Mouse (Mus musculus) liver, embryonic 13.5 days (tissue): ENCODE measurements at regions not wholly inside any gene's neighbourhood (a gene's known extent, or its start where the extent isn't known, plus 50 kb on each side); places are given as distances from the start of the nearest gene placed in this dataset.

Experiments used
- ATAC-seq: fragments of 200-750 bp; cut with Nextera tagmentation; 2 replicates; pipeline ENCODE4 v1.8.0; 2017; ENCODE audit warnings: low read depth, mild to moderate bottlenecking, moderate number of reproducible peaks, moderate library complexity
- DNase-seq: peaks from one replicate; pipeline ENCODE4 v3.0.0; 2022
- H3K27ac ChIP-seq: fragments of 300-500 bp; sonication (generic); 2 replicates; pipeline ENCODE4 v1.5.1; 2015; ENCODE audit warnings: moderate library complexity, mild to moderate bottlenecking, inconsistent platforms
- H3K27me3 ChIP-seq: fragments of 300-500 bp; sonication (generic); 2 replicates; pipeline ENCODE4 v1.6.1; 2015; ENCODE audit warnings: mild to moderate bottlenecking, inconsistent platforms
- H3K36me3 ChIP-seq: fragments of 300-500 bp; sonication (generic); 2 replicates; pipeline ENCODE4 v1.6.1; 2015; ENCODE audit warnings: mild to moderate bottlenecking, inconsistent platforms
- H3K4me1 ChIP-seq: fragments of 300-500 bp; sonication (generic); replicated peaks from 2 replicates; pipeline ENCODE4 v1.6.1; 2015; ENCODE audit warnings: inconsistent platforms
- H3K4me2 ChIP-seq: fragments of 300-500 bp; sonication (generic); 2 replicates; pipeline ENCODE4 v1.6.1; 2015; ENCODE audit warnings: inconsistent platforms, mild to moderate bottlenecking, moderate library complexity
- H3K4me3 ChIP-seq: fragments of 300-500 bp; sonication (generic); replicated peaks from 2 replicates; pipeline ENCODE4 v1.5.1; 2015; ENCODE audit warnings: mild to moderate bottlenecking, inconsistent platforms
- H3K9ac ChIP-seq: fragments of 300-500 bp; sonication (generic); 2 replicates; pipeline ENCODE4 v1.6.1; 2015; ENCODE audit warnings: mild to moderate bottlenecking, inconsistent platforms
- H3K9me3 ChIP-seq: fragments of 300-500 bp; sonication (generic); replicated peaks from 2 replicates; pipeline ENCODE4 v1.6.1; 2016; ENCODE audit warnings: inconsistent platforms
- WGBS: fragments of 180-500 bp; shearing (Covaris S2); methylation state at CpG from one replicate; pipeline ENCODE4 v1.1.7; 2015; ENCODE audit not compliant: insufficient replicate concordance; 5-methylcytosine and 5-hydroxymethylcytosine counted together

GRCm38 (mm10) chr10:65244527-65244926 lies 1154.5 kb upstream of the Lrrtm3 start:
- Histone ChIP-seq H3K36me3 (no peaks in the 10 kb centered on the region), H3K9ac (no peak overlapping the region), H3K27me3 (no peaks in the 10 kb centered on the region), H3K4me1 (no peaks in the 10 kb centered on the region), H3K4me3 (no peak overlapping the region), H3K9me3 (no peaks in the 10 kb centered on the region), H3K27ac (no peak overlapping the region), H3K4me2 (no peak overlapping the region)
- DNase-seq (no peak), ATAC-seq (no peak)
- 55% methylated on average over 2 of the region's 2 CpGs for WGBS

GRCm38 (mm10) chr10:65224130-65224529 lies 1134.1 kb upstream of the Lrrtm3 start:
- no peak overlapping the region for H3K4me3 ChIP-seq
- no peaks in the 10 kb centered on the region for H3K27me3 ChIP-seq
- no peak for DNase-seq
- H3K4me1 ChIP-seq = no peaks in the 10 kb centered on the region
- WGBS = 45% methylated on average over 3 of the region's 3 CpGs
- ATAC-seq = no peak
- no peak overlapping the region for H3K9ac ChIP-seq
- H3K36me3 ChIP-seq = no peaks in the 10 kb centered on the region
- H3K27ac ChIP-seq = no peak overlapping the region
- H3K4me2 ChIP-seq = no peak overlapping the region
- no peaks in the 10 kb centered on the region for H3K9me3 ChIP-seq

- WGBS = 76% methylated on average over 3 of the region's 3 CpGs
- ATAC-seq = no peak
- H3K9me3 ChIP-seq = no peaks in the 10 kb centered on the region
These were observed 1131.1 kb upstream of the Lrrtm3 start for GRCm38 (mm10) chr10:65221181-65221580.

GRCm38 (mm10) chr10:65219251-65219650 lies 1129.2 kb upstream of the Lrrtm3 start:
- 67% methylated on average over 5 of the region's 5 CpGs for WGBS
- H3K36me3 ChIP-seq = no peaks in the 10 kb centered on the region
- DNase-seq = no peak

More at GRCm38 (mm10) chr10:65221181-65221580, 1131.1 kb upstream of the Lrrtm3 start:
- Histone ChIP-seq H3K4me3 (no peak overlapping the region), H3K4me2 (no peak overlapping the region), H3K27ac (no peak overlapping the region), H3K4me1 (no peaks in the 10 kb centered on the region), H3K36me3 (no peaks in the 10 kb centered on the region), H3K27me3 (no peaks in the 10 kb centered on the region), H3K9ac (no peak overlapping the region)
- no peak for DNase-seq

GRCm38 (mm10) chr10:65216226-65216625 lies 1126.1 kb upstream of the Lrrtm3 start:
- 34% methylated on average over 1 of the region's 1 CpGs for WGBS
- no peaks in the 10 kb centered on the region for H3K27me3 ChIP-seq
- DNase-seq (no peak), ATAC-seq (no peak)
- H3K4me1 ChIP-seq = no peaks in the 10 kb centered on the region
- H3K4me2 ChIP-seq = no peak overlapping the region
- no peak overlapping the region for H3K9ac ChIP-seq
- no peak overlapping the region for H3K4me3 ChIP-seq
- no peaks in the 10 kb centered on the region for H3K9me3 ChIP-seq
- H3K27ac ChIP-seq = no peak overlapping the region
- no peaks in the 10 kb centered on the region for H3K36me3 ChIP-seq

More at GRCm38 (mm10) chr10:65219251-65219650, 1129.2 kb upstream of the Lrrtm3 start:
- no peak overlapping the region for H3K27ac ChIP-seq
- H3K4me3 ChIP-seq = no peak overlapping the region
- ATAC-seq = no peak
- no peaks in the 10 kb centered on the region for H3K4me1 ChIP-seq
- H3K9ac ChIP-seq = no peak overlapping the region
- no peaks in the 10 kb centered on the region for H3K27me3 ChIP-seq
- no peaks in the 10 kb centered on the region for H3K9me3 ChIP-seq
- H3K4me2 ChIP-seq = no peak overlapping the region

- Histone ChIP-seq H3K4me3 (no peak overlapping the region), H3K9me3 (no peaks in the 10 kb centered on the region), H3K9ac (no peak overlapping the region), H3K4me2 (no peak overlapping the region), H3K27me3 (no peaks in the 10 kb centered on the region), H3K27ac (no peak overlapping the region), H3K4me1 (no peaks in the 10 kb centered on the region), H3K36me3 (no peaks in the 10 kb centered on the region)
- 47% methylated on average over 3 of the region's 3 CpGs for WGBS
- DNase-seq (no peak), ATAC-seq (no peak)
These were observed 1125.1 kb upstream of the Lrrtm3 start for GRCm38 (mm10) chr10:65215206-65215605.

GRCm38 (mm10) chr10:65183659-65184058 lies 1093.6 kb upstream of the Lrrtm3 start:
- Histone ChIP-seq H3K27ac (no peak overlapping the region), H3K4me2 (no peak overlapping the region), H3K27me3 (no peaks in the 10 kb centered on the region), H3K36me3 (no peaks in the 10 kb centered on the region), H3K4me1 (no peaks in the 10 kb centered on the region), H3K9me3 (no peaks in the 10 kb centered on the region), H3K9ac (no peak overlapping the region), H3K4me3 (no peak overlapping the region)
- DNase-seq = no peak
- no peak for ATAC-seq
- 18% methylated on average over 1 of the region's 1 CpGs for WGBS

- no peak for DNase-seq
- H3K4me3 ChIP-seq = no peak overlapping the region
- 79% methylated on average over 1 of the region's 1 CpGs for WGBS
- no peaks in the 10 kb centered on the region for H3K36me3 ChIP-seq
- no peak overlapping the region for H3K9ac ChIP-seq
- H3K9me3 ChIP-seq = no peaks in the 10 kb centered on the region
- no peak overlapping the region for H3K4me2 ChIP-seq
- no peaks in the 10 kb centered on the region for H3K4me1 ChIP-seq
- H3K27ac ChIP-seq = no peak overlapping the region
- H3K27me3 ChIP-seq = no peaks in the 10 kb centered on the region
- no peak for ATAC-seq
These were observed 1092.5 kb upstream of the Lrrtm3 start for GRCm38 (mm10) chr10:65182597-65182996.

- no peak overlapping the region for H3K4me2 ChIP-seq
- H3K4me1 ChIP-seq = no peaks in the 10 kb centered on the region
- no peaks in the 10 kb centered on the region for H3K27me3 ChIP-seq
- ATAC-seq = no peak
- no peak for DNase-seq
- H3K9ac ChIP-seq = no peak overlapping the region
- no peak overlapping the region for H3K27ac ChIP-seq
- H3K36me3 ChIP-seq = no peaks in the 10 kb centered on the region
- no peak overlapping the region for H3K4me3 ChIP-seq
- no peaks in the 10 kb centered on the region for H3K9me3 ChIP-seq
These were observed 1089.0 kb upstream of the Lrrtm3 start for GRCm38 (mm10) chr10:65179101-65179500.

- no peak overlapping the region for H3K4me3 ChIP-seq
- no peaks in the 10 kb centered on the region for H3K27me3 ChIP-seq
- H3K4me1 ChIP-seq = no peaks in the 10 kb centered on the region
- no peaks in the 10 kb centered on the region for H3K36me3 ChIP-seq
- H3K9ac ChIP-seq = no peak overlapping the region
- no peaks in the 10 kb centered on the region for H3K9me3 ChIP-seq
- no peak for DNase-seq
- no peak for ATAC-seq
- no peak overlapping the region for H3K27ac ChIP-seq
- no peak overlapping the region for H3K4me2 ChIP-seq
- 84% methylated on average over 1 of the region's 1 CpGs for WGBS
These were observed 1064.1 kb upstream of the Lrrtm3 start for GRCm38 (mm10) chr10:65154131-65154530.

GRCm38 (mm10) chr10:65124940-65125610 lies 1035.0 kb upstream of the Lrrtm3 start:
- H3K27me3 ChIP-seq = no peaks in the 10 kb centered on the region
- no peaks in the 10 kb centered on the region for H3K36me3 ChIP-seq
- no peak overlapping the region for H3K27ac ChIP-seq
- WGBS = 56% methylated on average over 5 of the region's 5 CpGs
- ATAC-seq (no peak), DNase-seq (no peak)
- H3K4me3 ChIP-seq = no peak overlapping the region
- H3K9ac ChIP-seq = no peak overlapping the region
- no peaks in the 10 kb centered on the region for H3K4me1 ChIP-seq
- no peaks in the 10 kb centered on the region for H3K9me3 ChIP-seq
- no peak overlapping the region for H3K4me2 ChIP-seq

- 61% methylated on average over 1 of the region's 1 CpGs for WGBS
- Histone ChIP-seq H3K27ac (no peak overlapping the region), H3K9me3 (no peaks in the 10 kb centered on the region), H3K9ac (no peak overlapping the region), H3K4me1 (no peaks in the 10 kb centered on the region), H3K4me3 (no peak overlapping the region), H3K27me3 (no peaks in the 10 kb centered on the region), H3K36me3 (no peaks in the 10 kb centered on the region), H3K4me2 (no peak overlapping the region)
- no peak for ATAC-seq
- DNase-seq = no peak
These were observed 1028.1 kb upstream of the Lrrtm3 start for GRCm38 (mm10) chr10:65118212-65118611.
